Mouse (Mus musculus): ENCODE results near the gene Ctrb1. TPM values are rescaled to one million over a fixed set of nuclear protein-coding genes. Genes with fewer than 3 reads are reported as not detected.

Gene Ctrb1
- 1.1 TPM in 2 replicates for polyA plus RNA-seq (2015; fragmentation: Nextera tagmentation; extraction: Ambion mirVana)

DNA sequence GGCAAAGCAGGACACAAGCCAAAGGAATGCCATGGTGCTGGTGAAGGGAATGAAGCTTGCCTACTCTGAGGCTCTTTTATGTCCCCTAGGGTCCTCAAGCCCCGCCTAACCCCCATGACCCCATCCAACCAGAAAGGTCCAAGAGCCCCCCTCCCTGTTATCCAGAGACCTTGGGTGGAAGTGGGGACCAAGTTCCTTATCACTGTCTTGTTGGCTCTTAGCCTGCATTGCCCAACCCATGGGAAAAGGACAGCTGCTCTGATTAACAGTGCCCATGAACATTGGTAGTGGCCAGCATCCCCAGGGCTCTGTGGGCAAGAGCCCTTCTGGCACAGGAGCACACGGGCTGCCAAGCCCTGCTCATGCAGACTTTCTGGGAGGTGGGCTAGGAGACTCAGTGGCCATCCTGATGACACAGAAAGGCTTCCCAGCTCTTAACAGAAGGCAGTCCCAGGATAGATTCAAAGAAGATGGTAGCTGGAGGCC is at the start of gene Ctrb1:
Gene Ctrb1 (minus strand): TSS at position 51 of the 486 bp plus-strand sequence.
- DNase-seq (ENCODE audit: low spot score) = no peak

DNA sequence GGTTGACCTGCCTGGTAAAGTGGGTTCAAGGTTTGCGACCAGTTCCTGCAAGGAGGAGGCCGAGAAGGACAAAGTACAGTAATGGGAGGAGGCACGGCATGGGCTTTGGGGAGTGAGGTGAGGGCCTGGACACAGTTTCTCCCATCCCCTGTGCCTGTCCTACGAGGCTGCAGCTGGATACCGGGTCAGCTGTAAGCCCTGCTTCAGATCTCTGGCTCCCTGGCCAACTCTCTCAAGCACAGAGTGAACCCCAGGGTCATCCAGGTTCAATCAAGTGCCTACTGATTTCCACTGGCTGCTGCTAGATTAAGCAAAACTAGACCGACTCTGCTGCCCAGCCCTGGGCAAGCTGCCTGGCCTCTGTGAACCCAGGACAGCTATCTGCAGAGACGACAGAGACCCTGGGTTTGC is 49.5 kb upstream of the Ctrb1 start:
- DNase-seq (ENCODE audit: low spot score) = no peak

DNA sequence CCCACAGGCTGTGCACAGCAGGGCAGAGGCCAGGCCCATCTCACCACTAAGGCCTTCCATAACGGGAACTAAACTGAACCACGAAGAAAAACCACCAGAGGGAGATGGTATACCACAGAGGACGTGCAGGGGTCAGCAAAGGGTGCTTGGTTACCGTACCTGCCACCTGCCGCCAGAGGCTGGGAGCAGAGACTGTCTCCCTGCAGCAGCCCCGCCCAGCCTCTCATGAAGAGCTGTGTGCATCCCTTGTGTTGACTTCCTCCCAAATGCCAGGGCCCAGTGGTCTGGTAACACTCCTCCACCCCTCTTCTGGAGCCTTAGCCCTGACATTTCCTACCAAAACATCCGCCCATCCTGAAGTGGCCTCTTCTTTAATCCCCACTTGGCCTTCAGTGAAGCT is 48.8 kb upstream of the Ctrb1 start:
- DNase-seq (ENCODE audit: low spot score) = no peak

DNA sequence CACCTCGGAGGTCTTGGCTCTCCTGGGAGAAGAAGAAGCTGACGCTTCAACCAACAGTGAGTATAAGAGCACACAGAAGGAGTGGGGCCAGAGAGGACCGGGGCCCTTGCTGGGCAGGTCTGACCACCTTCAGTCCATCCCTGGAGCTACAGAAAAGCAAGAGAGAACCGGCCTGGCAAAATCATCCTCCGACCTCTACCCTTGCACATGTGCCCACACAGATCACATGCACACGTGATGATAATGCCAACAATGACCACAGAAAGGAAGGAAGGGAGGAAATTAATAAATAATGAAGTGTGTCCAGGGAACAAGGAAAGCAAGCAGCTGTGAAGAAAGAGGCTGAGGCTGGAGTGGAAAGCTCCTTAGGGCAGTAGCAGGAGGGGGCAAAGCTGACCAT is 48.1 kb upstream of the Ctrb1 start:
- no peak for DNase-seq (ENCODE audit: low spot score)

DNA sequence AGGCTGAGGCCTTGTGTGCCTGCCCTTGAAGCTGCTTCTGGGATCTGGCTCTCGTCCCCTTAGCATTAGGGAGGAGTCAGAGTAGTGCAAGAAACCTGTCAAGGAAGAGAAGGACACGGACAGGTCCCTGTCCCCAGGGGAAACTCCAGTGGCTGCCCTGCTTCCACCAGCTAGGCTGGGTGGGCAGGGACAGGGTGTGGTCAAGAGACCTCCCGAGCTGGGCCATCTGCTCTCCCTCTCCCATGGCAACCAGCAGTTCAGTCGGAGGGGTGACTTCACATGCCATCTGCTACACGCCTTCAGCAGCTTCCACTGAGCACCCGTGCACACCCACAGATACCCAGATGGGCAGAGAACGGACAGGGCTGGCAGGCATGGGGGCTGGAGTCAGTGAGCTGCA is 45.5 kb upstream of the Ctrb1 start:
- DNase-seq (ENCODE audit: low spot score) = no peak

DNA sequence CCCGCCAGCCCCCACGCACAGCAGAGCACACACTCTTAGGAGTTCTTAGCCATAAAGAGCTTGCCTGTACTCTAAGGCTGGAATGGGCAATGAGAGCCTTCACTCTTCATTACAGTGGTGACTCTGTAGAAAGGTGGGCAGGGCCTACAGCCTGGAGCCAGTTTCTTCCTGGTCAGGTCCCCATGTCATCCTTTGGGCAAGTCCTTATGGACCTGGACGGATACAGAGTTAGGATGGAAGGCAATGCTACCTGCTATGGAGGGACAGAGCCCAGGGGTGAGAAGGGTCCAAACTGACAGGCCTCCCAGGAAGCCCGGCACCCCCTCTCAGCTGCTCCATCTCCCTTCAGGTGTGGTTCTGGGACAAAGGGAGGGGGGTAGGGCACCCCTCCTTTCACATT is 45.0 kb upstream of the Ctrb1 start:
- no peak for DNase-seq (ENCODE audit: low spot score)

DNA sequence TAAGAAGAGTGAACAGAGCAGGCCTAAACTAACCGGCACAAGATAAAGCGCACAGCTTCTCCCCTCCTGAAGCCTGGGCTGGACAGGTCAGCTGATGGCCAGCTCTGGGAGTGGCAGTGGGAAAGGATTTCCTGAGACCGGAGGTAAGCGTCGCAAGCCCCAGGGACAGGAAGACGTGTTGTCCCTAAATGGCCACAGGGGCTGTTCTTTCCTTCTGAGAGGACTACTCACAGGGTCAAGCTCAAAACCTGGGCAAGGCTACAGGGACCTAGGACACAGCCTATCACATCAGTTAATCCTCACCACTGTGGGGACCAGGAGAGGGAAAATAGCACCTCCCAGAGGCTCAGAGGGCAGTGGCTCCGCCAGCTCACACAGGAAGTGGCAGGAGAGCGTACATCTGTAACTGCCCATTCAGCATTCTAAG is 44.5 kb upstream of the Ctrb1 start:
- no peak for DNase-seq (ENCODE audit: low spot score)

DNA sequence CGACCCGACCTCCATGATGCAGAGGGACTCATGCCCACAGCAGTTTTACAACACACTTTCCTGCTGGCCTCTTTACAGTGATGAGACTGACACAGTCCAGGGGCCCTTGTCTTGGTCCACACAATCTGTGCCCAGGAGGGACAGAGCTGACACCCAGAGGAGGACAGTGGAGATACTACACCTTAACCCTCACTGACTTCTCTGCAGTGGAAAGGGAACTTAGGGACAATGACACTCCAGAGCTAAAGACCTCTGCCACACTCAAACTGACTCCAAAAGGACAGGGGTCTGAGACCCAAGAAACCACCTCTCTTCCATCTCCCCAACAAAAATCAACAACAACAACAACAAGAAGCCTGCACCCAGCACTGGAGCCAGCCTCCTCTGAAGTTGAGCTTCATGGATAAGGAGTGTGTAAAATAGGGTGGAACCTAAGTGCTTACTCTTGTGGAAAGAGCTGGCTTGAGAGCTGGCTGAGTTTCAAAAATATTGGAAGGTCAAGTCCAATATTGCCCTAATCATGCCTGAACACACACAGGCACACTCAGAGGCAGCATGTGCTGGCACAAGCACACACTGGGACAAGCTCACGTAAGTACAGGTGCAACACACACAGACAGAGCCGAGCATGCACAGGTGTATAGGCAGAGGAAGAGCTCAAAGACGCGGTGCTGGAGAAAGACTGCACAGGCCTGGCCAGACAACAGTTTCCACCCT is 43.6 kb upstream of the Ctrb1 start:
- DNase-seq (ENCODE audit: low spot score) = no peak

DNA sequence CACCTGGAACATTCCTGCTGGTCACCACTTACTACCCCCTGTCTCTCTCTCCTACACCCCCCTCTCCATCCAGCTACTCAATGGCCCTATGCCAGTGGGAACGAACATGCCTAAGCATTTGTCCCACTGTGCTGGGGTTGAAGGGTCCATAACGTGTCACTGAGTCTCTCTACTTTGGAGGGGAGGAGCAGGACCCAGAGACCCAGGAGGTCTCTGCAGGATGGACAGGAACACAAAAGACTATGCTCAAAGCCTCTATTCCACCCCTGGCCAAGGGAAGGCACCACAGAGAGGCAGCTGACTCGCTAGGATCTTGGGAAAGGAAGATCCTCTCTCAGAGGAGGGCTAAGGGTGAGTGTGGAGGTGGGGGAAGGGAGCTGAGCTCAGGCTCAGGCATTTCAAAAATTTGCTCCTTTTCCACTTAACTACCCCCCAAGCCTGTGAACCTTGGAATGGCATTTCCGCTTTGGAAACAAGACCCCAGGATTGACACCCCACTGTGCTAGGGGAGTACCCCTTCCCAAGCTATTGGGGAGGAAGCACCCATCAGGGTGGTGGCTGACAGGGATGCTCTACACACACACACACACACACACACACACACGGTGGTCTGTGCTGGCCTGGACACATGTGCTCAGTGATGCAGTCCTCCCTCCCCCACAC is 42.9 kb upstream of the Ctrb1 start:
- no peak for DNase-seq (ENCODE audit: low spot score)

DNA sequence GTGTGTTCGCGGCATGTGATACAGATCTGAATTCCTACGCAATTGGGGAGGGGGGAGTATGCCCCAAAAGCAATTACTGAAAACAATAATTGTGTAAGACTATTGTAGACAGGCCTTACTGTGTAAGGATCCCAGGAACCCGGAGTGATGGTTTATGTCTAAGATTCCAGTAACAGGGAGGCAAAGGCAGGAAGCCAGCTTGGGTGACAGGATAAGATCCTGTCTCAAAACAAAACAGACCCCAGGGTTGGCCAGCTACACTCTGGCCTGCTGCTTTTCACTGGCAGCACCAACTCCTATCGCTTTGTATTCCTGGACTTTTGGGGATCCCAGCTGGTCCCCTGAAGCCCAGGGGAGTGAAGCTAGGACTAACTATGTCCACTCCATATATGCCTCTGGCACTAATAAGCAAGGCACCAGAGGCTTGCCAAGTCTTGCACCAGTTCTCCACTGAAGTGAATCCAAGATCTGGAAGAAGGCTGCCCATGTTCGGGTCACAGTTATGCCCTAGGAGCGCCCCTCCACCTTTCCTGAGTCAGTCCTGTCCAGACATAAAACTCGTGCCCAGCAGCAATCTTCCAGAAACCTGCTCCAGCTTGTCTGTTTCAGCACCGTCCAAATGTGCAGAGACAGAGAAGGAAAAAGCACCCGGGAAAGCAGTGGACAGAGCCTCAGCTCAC is 41.7 kb upstream of the Ctrb1 start:
- DNase-seq (ENCODE audit: low spot score) = no peak

DNA sequence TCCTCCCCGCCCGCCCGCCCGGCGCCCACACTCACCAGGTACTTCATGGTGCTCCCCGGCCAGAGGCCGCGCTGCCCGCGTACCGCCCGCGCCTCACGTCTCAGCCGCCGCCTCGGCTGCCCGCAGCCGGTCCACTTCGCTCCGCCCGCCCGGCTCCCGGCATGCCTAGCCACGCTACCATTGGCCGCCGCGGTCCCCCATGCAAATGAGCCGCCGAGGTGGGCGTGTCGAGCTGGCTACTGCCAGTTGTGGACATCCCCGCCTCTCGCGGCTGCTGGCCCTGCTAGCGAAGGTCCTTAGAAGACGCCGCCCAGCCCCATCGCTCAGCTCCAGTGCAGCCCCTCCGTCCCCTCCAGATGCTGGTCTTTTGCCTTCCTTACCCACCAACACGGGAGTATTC is 41.2 kb upstream of the Ctrb1 start:
- DNase-seq (ENCODE audit: low spot score) = peak; percentile 75

DNA sequence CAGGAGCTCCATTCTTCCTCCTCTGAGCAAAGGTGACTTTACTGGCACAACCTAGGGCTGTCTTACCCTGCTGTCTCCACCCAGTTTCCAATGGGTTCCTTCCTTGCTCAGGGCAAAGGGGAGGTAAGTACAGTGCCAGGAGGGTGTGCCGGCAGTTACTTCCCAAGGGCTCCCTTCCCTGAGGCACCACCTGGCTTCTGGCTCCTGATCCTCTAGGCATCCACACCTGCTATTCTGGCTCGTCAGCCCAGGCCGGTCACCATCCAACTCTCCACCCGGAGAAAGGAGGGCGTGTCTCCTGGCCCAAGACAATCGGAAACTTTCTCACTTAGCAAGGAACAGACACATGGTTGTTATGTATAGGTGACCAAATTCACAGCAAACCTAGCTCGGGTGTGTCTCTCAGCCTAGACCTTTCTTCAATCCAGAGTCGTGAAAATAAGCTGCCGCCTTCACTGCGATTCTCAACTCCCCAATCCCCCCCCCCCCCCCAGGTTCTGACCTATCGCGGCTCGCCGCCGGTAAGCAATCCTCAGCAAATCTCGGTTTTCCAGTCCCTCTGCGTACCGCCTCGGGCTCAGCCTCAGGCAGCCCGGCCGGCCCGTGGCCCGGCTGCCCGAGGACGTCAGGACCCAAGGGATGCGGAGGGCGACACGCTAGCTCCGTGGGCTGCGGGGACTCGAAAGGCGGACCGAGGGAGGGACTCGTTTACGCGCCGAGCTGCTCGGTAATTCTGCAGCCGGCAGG is 40.6 kb upstream of the Ctrb1 start:
- no peak for DNase-seq (ENCODE audit: low spot score)

DNA sequence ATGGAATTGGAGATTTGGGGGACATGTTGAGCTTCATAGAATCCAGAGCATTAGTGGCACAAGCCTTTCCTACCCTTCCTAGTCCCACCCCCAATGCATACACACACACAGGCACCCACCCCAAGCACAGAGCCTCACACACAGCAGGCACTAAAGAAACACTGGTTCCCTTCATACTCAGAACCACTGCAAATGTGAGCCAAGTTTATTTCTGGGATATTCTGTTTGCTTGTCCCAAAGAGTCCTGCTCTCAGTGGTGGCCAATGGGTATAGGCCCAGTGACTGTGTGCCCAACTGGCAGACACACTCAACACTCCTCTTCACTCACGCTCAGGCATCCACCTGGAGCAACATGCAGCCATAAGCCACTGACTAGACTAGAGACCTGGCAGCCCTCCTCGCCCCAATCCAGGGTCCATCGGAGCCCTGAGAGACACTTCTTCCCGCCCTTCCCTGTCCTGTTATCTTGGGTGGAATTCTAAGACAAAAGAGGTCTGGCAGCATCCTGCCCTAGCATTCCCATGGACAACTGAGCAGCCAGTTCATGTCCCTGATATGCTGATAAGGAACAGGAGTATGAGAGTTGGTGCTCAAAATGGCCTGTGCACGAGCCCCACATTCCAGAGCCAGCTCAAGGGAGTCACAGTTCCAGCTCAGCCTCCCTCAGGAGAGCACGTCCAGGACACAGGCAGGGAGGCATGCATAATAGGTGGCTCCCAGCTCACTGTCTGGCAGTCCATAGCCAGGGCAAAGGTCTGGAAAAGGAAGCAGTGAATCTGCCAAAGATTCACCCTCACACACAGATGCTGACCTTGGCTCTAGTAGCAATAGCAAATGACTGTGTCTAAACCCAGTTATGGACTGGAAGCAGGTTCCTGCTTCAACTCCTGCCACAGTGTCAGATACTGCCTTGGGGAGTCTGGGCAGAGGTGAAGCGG is 38.7 kb upstream of the Ctrb1 start:
- no peak for DNase-seq (ENCODE audit: low spot score)

DNA sequence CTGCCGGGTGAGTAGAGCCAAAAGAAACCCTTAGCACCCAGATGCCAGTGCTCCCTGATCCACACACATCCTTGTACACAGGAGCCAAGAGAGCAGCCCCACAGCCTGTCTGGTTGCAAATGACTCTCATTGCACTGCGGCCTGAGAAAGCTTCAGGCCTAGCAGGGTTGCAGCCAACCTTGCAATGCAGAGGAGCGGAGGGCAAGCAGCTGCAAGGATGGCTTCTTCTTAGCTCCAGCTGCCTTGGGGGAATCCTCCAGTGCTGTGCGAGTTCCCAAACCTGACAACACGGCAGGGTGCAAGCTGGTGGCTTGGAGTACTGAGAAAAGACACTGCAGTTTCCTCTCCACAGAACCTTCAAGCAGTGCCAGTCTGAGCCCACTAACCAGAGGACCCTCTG is 37.7 kb upstream of the Ctrb1 start:
- DNase-seq (ENCODE audit: low spot score) = no peak

DNA sequence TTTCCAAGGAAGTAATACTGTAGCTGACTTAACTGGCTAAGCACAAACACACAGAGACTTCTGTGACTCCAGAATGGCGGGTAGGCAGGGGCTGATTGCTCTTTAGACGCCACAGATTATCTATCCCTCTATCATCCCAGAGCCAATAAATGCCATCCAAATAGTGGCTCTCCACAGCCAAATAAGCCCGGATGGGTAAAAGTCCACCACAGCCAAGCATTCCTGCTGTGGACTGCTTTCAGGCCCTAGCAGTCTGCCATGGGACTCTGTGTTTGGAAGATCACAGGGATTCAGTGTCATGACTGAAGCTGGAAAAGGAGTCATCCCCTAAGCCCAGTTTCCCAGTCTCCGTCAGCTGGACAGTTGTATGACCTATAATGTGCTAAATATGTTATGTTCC is 36.7 kb upstream of the Ctrb1 start:
- no peak for DNase-seq (ENCODE audit: low spot score)

DNA sequence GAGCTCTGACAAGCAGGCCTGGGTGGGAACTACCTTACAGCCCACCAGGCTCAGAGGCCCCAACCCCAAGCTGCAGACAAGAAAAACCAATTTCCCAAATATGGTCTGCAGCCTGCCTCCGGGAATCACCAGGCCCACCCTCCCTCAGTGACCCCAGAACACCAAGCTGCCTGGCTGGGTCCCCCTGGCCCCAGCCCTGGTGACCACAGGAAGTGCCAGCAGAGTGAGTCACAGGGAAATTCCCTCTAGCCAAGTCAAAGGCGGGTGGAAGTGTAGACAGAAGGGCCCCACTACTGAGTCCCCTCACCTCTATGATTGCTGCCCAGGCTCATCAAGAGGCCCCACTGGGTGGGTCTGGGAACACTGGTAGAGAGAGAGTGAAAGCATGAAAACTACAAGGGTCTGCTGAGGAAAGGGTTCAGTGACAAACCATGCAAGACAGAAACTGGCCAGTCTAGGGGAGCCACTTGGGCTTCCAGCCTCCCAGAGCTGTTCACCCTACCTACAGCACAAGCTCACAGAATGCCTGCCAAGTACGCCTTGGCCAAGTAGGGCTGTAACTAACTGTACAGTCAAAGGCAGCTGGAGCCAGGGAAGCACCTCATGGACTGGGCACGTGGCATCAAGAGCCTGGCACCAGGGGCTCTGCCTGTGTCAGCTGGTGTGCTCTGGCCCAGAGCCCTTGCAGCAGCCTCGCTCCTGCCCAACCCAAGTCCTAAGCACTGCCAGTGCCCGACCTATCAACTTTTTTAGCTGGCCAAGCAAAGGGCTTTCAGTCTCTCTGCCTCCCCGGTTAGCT is 35.5 kb upstream of the Ctrb1 start:
- no peak for DNase-seq (ENCODE audit: low spot score)

DNA sequence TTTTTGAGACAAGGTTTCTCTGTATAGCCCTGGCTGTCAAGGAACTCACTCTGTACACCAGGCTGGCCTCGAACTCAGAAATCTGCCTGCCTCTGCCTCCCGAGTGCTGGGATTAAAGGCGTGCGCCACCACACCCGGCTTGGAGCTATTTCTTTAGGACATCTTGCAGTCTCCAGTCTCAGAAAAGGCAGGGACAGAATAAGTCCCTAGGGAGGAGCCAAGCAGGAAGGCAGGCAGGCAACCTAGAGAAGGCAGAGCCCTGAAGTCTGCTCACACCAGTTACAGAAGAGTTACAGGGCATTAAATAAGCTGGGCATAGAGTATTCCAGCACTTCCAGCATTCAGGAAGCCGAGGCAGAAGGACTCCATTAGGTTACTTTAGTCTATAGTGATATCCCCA is 34.5 kb upstream of the Ctrb1 start:
- no peak for DNase-seq (ENCODE audit: low spot score)

DNA sequence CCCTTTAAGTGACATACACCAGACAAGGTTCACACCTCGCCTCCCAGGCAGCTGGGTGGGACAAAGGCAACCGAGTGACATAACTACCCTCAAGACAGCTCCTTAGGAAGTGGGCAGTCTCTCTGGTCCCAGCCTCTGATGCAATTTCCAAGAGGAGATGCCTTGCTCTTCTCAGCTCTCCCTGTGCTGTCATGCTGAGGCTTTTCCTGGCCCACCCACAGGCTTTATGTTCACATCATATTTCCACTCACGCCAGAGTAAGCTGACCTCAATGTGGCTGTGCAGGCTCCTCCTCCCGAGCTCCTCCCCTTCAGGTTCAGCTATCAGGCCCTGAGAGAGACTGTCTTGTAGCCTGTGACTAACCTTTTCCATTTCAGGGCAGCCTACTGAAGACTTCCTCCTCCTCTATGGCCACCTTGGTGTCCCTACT is 29.3 kb upstream of the Ctrb1 start:
- DNase-seq (ENCODE audit: low spot score) = no peak

DNA sequence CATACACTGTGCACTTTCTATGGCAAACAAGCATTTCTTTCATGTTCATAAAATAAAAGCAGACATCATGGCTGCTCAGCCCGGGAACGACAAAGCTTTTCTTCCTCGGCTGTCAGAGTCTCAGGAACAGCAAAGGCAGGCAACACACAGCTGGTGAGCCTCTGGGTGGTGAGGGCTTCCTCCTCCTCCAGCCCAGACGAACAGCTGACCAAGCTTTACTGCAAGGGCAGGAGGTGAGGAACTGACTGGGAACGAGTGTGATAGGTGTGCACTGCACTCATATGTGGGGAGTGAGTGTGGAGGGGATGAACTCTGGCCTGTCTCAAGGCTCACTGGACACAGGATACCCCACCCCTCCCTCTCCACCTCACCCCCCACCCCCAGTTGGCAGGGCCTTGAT is 28.1 kb upstream of the Ctrb1 start:
- no peak for DNase-seq (ENCODE audit: low spot score)

DNA sequence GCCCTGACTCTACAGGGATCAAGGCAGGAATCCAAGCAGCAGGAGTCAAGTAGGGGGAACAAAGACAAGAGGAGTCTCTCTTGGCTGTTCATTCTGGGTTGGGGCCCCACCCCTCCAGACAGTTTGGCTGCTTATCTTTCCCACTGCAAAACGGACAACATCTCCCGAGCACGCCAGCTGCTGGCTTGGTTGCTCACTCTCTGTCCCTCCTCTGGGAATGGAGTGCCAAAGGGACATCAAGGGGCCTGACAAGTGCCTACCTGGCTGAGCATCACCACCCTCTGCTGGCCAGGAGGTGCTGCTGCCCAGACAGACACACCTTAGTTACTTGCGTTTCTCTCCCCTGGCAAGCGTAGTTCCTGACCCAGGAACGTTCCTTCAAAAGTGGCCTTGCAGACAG is 27.1 kb upstream of the Ctrb1 start:
- no peak for DNase-seq (ENCODE audit: low spot score)

Measured in thymus, postnatal 0 days (tissue).